Mouse (Mus musculus) cerebellum, adult 9-11 months (tissue): ENCODE results near the gene Pcdh15.
A peak's percentile ranks its signal among the peaks of the same experiment; 100 is the strongest.

ENCODE experiments used
- DNase-seq: peaks from one replicate; pipeline ENCODE4 v3.0.0; 2022

Pcdh15 gene

DNA sequence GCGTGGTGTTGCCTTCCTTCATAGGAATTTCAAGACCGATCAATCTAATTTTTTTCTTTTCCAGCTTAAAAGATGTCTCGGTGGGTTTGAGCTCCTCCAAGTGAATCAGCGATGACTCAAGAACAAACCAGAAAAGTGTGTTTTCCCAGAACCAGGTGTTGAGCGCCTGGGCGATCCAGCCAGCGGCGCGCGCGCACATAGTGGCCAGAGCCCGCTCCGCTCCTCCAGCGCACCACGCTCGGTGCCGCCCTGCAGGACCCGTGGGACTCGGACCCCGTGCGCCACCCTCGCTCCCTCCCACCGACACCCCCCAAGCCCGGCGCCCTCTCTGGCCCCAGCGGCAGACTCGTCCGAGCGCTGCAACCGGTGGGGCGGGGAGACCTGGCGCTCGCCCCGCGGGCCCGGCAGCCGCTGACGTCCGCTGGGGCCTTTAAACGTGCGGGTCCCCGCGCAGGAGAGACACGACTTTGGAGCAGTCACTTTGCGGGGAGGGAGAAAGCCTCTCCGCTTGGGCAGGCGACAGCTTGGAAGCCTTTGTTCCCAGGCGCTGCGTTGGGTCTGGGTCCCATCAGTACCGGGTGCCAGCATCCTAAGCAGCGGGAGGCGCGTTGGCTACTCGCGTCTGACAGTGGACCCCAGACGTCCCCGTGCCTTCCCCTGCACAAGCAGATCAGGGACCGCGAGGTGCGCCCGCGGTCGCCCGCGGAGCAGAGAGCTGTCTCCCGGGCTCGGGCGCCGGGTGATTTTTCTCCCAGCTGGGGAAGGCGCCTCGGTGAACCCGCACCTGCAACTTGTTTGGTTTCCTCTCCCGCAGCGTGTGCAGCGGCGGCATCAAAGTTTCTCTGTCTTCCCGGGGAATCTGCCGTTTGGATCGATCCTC, at the start of gene Pcdh15:
TSS of gene Pcdh15 (plus strand) at position 377 of the 880 bp plus-strand sequence.
- DNase-seq, result no peak

DNA sequence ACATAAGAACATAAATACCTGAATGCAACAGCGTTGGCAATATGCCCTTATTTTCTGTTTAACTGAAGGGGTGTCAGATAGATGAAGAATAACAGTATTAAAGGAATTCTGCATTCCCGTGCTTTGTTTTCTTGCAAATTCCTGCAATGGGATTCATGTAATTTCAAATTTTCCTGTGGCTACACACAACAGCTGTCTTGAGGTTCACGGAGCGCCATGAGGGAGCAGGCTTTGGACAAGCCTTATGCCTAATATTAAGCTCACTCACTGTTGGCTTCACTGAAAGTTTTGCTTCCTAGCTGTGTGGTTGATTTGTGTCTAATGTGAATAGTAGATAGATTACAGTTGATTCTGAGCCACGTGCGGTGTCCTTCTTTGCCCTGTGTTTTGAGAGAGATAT, 47.1 kb upstream of the Pcdh15 start:
- DNase-seq, result no peak

DNA sequence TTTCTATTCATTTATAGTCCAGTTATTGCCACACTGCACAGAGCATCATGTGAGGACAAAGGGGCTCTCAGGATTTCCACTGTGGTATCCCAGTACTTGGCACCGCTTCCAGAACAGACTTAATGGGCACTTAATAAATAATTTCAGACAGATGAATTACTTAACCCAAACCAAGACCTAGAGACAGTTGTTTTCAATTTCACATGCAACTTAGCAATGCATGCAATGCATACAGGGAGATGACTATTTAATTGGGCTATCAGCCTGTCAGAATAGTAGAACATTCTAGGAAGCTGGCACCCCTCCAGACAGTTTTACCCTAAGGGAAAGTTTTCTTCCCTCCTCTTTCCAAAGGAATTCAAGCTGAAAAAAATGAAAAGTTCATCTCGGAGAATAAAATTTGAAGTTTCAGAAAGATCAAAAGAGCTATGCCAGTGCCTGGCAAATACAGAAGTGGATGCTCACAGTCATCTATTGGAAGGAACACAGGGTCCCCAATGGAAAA, 39.4 kb upstream of the Pcdh15 start:
- peak; percentile 3 for DNase-seq

DNA sequence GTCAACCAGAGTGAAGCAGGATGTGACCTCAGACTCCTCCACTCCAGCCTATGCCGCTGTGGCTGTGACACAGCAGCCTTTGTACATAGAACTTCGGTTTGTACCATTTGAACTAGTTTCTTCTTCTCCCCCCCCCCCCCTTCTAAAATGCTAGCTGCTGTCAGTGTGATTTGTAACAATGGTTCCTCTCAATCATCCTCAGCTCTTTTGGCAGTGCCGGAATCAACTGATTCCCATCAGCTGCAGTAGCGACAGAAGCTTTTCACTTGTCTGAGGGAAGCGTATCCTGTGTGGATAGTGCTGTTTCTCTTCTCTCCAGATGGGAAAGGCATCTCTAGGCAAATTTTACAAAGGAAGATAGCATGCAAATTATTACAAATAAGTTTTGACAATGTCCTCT, 12.4 kb upstream of the Pcdh15 start:
- no peak for DNase-seq

DNA sequence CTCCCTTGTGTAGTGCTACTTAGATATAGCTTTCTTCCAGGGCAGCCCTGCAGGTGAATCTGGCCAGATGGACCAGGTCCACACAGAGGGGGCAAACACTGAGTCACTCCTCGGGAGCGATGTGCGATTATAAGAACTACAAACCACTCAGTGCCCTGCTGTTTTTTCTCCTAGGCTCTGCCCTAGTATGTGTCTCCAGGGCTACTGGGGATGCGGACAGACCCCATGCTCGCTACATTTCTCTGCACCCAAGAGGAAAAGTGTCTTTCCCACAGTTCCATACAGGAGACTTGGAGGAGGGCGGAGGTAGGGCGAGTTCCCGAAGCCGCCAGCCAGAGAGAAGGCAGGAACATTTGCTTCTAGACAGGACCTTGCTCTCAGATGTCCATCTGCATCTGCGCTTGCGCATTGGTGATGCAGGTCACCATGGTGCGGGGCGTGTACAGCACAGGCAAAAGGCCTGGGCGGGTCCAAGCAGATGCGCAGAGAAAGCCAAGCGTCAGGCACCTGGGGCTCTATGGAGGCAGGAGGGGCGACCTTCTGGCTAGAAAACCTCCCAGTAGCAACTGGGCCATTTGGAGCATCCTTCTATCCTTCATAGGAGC, 2.5 kb upstream of the Pcdh15 start:
- peak; percentile 30 for DNase-seq

DNA sequence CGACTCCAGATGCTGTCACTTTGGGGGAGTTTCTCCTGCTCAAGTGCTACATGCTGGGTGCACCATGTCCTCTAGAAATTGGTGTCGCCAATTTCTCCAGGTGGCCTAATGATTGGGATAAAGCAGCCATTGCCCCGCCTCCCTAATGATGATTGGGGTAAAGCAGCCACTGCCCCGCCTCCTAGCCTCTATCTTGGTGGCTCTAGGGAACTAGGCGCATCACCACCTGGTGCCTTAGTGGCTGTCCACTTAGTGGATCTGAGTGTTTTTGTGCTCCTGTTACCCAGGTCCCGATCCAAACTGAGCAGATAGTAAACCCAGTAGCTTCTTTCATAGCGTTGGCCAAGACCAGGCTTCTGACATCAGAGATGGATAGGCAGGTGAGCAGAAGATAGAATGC, 2.0 kb upstream of the Pcdh15 start:
- DNase-seq, result no peak

DNA sequence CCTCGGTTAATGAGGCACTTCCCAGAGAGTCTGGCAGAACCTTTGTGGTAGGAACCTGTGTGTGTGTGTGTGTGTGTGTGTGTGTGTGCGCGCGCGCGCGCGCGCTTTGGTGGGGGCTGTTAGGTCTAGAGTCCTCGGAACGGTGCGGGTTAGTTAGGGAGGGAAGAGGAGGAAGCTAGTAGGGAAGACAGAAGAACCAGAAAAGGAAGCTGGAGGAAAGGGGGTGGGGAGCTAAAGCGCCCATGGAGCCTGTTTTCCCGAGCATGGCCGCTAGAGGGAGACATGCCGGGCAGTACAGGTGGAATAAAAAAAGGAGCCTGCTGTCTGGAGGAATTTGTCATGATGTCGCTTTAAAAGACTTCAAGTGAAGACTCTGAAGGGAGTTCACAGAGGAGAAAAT, 1.2 kb upstream of the Pcdh15 start:
- no peak for DNase-seq

DNA sequence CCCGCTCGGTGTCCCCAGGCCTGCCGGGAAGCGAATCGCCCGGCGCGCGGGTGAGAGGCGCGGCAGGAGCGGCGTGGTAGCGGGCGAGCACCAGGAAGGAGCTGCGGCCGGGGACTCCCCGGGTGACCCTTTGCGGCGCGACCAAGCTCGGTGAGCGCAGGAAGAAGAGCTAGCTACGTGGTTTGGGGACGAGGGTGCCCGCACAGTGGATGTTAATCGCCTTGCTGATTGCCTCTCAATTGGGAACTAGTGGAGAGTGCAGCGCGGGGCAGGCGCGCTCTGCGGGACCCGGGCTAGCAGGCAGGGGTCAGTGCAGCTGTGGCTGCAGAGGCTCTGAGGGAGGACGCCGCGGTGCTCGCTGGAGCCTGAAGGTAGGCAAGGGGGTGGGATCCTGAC, 702 bp downstream of the Pcdh15 start:
- no peak for DNase-seq

DNA sequence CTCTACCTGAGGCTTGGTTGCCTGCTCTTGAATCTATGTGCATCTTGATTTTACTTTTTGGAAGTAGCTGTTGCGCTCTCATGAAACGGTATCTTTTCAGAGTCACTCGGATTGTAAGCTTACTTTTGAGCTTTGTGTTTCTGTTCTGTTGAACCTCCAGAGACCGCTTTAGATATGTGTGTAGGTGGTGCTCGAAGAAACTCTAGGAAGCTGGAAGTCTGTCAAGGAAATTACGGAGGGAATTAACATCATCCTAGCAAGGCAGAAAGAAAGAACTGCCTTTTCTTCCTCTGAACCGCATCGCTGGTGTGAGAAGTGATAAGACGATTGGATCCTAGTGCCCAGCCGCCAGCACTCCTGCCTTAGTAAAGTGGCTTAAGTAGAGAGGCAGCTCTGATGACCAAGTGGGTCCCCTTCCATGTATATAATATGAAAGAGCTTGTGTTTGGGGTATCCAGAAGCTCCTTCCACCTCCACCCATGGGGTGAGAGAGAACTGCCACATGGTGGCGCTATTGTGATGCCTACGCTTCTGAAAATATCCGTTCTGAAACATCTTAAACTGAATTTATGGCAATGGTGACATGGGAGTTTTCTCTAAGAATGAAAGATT, 4.3 kb downstream of the Pcdh15 start:
- DNase-seq, result no peak

DNA sequence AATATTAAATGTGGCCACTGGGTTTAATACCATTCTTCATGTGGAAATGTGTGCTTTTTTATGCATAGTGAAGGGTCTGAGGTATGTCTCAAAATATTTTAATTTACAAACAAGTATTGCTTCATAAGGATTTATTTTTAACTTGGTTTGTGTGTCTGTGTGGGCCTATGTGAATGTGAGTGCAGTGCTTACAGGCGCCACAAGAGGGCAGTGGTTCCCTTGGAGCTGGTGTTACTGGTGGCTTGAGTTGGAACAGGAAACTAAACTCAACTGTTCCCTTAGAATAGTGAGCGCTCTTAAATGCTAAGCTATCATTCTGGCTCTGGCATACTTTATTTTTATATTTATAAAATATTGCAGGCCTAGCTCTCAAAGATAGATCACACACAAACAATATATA, 6.8 kb downstream of the Pcdh15 start:
- DNase-seq, result no peak

DNA sequence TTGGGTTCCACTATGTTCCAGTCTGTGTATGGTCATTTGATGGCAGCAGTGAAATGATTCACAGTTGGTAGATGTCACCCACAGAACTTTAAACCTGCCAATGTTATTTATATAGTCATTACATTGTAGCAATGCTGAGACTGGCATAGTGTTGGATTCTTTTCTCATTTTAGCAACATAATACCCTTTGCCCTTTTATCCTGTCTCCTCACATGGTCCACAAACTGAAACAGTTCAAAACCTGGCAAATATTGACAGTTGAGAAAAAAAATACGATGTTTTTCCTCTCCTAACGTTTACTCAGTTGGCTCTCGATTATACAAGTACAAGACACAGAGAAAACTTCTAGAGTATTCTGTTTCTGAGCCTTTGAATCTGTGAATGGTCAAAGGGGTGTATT, 38.8 kb downstream of the Pcdh15 start:
- DNase-seq, result no peak

DNA sequence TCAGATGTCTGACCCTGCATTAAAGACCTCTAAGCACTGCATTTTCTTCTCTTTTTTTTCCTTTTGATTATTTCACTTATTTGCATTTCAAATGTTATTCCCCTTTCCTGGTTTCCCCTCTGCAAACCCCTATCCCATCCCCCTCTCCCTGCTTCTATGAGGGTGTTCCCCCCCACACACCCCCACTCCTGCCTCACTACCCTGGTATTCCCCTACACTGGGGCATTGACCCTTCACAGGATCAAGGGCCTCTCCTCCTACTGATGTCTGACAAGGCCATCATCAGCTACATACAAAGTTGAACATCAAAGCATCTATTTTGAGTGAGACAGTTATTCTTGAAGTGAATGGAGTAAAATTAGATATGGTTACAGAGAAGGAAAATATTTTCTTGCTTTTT, 48.4 kb downstream of the Pcdh15 start:
- DNase-seq, result no peak

DNA sequence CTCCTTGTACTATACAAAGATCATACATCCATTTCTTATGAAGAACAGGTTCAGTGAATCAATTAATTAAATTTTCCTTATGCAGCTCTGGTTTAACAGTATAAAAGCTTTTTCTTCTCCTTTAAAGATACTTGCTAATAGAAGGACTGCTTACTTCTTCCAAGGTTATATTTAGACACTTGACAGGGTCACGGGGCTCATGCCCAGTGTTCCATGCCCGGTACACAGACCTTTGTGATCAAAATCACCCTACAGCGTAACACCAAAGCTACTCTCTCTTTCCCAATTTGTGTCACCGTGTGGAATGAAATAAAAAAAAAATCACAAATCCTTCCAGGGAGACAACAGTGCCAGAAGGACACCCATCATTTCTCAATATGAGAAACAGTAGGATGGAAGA, 48.8 kb downstream of the Pcdh15 start:
- DNase-seq, result no peak

DNA sequence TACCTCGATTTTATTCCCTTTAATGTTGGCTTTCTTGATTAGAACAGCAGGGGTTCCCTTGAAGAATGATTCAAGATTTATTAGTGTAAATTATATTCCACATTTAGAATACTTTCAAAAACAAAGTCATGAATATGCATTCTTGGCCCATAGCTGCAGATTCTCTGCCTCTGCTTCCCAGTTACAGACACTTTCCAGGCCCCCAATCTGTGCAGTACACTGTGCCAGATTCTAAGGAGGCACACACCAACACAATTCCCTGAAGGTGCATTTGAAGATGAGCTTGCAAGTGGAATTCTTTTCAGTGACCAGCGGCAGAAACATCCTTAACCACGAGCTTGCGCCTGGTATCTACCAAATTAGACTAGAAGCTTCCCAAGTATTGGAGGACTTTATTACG, 55.4 kb downstream of the Pcdh15 start:
- DNase-seq, result no peak

DNA sequence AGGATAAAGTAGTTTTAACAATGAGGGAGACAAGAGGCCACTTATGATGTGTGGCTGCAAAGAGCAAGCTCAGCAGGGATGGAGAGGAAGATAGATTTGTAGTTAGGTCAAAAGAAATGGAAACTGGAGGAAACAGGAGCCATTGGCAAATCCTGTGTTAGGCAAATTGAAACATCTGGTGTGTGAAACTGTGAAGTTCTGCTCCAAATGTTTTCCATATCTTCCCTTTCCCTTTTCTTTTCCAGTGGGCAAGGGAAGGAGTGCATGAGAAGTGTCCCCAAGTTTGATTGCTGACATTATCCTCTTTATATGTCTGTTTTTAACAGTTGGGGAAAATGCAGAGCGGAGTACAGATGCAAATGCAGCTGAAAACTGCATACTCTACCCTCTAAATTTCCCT, 62.6 kb downstream of the Pcdh15 start:
- no peak for DNase-seq

DNA sequence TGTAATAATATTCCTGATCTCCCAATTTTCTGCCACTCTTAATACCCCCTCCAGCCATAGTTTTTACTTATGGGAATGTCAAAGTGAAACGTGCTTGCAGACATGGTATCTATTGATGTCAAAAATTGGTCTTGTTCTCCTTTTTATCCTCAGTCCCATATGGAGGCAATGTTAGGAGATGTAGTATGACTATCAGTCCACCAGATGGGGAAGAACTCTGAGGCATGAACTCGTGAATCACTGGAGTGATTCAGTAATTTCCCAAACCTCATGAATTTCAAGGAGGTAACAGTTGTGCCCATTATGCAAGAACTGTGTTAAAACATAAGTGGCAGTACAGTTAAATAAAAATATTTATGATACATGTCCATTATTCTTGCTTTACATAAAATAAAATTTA, 116.9 kb downstream of the Pcdh15 start:
- no peak for DNase-seq

DNA sequence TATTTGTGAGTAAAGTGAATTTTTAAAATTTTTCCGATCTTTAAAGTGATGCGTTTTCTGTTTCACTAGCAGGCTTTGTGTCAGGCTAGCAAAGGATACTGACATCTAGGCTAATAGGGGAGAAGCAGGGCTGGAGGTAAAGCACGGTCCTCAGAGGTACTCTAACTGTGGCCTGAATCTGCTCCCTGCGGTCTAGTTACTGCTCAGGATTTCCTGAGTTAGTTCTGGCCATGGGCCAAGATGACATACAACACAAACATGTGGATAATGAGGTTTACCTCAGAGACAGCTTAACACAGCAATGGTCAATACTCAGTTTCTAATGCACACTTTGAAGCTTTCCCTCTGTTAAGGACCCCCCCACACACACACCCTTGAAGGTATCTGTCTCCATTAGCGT, 143.2 kb downstream of the Pcdh15 start:
- no peak for DNase-seq

DNA sequence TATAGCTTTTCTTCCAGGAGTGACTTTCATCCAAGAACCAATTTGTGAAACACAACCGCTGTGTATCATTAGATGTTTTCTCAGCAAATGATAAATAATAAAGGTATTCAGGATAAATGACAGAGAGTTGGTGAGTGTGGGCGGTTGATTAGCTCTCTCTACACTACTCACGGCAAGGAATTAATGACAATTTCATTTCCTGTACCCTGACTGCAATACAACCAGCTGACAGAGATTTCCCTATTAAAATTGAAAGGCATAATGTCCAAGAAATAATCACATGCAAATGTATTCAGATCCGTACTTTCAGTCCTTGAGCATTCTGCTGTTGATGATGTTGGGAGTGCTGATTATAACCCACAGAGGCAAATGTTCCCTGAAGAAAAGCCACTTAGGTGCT, 181.3 kb downstream of the Pcdh15 start:
- DNase-seq, result no peak

DNA sequence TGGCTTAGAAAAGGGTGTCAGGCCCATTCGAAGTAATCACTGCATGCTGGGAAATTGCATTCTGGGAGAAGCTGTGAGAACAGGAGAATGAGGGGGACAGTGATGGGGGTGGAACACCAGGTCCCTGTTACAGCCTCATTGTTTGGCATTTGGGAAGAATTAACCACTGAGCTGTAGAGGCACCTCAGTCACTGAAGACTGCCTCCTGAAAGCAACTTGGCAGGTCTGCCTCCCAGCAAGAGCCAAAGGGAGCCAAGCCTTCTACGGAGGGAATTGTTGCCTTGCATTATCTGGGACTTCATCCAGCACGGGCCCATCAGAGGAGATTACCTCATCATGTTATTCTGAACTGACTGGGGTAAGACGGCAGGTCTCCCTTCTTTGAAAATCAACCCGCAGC, 197.3 kb downstream of the Pcdh15 start:
- no peak for DNase-seq

DNA sequence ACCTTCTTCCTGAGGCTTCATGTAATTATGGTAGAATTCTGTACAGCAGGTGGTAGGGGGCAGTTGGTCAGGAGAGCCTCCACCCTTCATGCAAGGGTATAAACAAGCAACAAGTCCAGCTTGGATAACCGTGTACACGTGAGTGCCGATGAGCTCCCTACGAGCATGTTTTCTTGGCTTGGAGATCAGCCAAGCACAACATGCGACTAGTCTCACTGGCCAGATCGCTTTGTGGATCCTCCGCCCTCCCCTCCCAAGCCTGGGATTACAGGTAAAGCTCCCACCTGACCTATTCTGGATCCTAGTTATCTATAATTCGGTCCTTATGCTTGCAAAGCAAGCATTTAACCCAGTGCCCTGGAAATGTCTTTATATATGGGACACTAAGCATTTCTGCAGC, 202.8 kb downstream of the Pcdh15 start:
- no peak for DNase-seq

DNA sequence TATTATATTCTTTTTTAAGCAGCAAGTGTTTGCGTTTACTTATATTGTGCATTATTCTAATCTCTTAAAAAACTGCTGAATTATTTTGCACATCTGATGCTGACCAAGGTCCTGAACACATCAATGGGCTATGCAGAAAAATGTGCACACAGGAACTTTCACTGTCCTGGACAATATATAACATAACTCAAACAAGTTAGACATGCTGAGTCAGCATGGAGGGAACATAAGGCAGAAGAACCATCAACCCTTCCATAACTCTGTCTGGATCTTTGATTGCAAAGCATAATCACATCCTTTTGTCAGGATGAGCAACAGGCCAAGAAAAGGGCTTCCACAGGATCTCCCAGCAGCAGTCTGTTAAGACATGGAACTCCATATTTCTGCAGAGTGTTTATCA, 207.5 kb downstream of the Pcdh15 start:
- no peak for DNase-seq

DNA sequence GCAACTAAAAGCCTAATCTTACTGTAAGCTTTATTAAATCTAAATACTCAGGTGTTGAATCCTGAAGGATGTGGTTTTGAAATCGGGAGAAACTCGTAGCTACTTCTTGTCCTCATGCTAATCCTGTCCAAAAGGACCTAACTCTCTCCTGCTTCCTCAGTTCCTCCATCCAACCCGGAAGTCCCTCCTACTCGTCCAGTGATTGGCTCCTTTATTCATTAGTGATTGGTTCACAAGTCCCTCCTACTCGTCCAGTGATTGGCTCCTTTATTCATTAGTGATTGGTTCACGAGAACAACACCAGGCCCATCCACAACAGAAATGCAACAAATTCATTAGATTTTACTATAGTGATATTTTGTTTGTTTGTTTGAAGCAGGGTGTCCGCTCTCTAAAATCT, 227.7 kb downstream of the Pcdh15 start:
- DNase-seq, result no peak

DNA sequence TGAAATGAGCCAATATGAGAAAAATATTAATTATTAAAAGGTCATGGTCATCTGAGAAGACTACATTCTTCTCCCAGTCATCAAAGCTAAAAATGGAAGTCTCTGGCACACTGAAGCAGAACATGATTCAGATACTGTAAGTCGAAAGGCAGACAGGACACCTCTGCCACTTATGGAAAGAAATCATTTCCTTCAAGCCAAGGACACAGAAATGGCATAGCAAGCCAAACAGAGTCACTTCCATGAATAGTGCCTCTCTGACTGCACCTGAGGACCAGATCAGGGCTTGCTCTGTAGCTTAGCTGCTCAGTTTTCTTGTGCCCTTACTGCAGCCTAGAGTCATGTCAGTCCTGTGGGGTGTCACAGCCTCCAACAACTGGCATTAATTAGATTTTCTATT, 234.3 kb downstream of the Pcdh15 start:
- no peak for DNase-seq

DNA sequence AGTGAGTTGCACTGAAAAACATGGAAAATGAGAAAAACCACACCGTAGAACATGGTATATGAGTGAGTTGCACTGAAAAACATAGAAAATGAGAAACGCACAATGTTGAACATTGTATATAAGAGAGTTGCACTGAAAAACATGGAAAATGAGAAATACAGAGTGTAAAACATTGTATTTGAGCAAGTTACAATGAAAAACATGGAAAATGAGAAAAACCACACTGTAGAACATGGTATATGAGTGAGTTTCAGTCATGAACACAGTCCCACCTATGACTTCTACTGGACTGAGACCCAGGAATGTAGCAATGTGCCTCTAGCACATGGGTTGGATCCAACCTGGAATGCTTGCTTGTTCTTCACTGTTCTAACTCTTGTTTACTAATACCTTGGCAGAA, 279.9 kb downstream of the Pcdh15 start:
- no peak for DNase-seq
